Mouse (Mus musculus) retina, embryonic 14.5 days (tissue): ENCODE data around the gene Zfp868.
"Not testable (repeated sequence)": the region's sequence is repeated elsewhere in the genome, so short reads cannot be mapped to it uniquely, and the experiment has no call there.

Experiments used
- DNase-seq: peaks from one replicate; pipeline ENCODE4 v3.0.0-alpha.2; 2015; ENCODE audit warnings: low spot score

Gene Zfp868

DNA sequence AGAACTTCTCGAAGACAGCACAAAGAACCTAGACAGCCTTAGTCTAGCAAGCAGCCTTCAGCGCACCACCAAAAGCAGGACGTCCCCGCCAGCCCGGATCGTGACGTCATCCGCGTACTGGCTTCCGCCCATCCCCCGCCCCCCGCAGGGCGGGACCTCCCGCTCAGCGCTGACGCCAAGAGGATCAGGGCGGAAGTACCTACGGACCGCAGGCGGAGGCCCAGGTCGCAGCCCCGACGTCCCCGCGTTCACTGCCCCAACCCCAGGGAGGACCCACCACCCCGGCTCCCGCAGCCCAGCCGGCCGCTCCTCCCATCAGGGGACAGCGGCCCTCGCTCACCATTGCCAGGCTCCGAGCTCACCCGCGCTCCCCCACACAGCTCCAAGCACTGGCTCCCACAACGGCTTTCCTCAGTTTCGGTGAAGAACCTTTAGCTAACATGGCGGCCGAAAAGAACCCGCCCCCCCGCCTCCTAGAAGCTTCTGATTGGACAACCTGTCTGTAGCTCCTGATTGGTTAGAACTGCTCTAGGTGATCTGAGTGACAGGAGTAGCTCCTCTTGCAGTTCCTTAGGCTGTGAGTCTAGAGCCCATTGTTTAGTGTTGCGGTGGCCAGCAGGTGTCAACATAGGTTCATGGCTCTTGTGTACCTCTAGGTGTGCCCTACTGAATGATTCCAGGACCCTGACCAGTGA is at the start of gene Zfp868:
Gene Zfp868 (minus strand): TSS at position 454 of the 695 bp plus-strand sequence.
- peak; percentile 99 for DNase-seq

DNA sequence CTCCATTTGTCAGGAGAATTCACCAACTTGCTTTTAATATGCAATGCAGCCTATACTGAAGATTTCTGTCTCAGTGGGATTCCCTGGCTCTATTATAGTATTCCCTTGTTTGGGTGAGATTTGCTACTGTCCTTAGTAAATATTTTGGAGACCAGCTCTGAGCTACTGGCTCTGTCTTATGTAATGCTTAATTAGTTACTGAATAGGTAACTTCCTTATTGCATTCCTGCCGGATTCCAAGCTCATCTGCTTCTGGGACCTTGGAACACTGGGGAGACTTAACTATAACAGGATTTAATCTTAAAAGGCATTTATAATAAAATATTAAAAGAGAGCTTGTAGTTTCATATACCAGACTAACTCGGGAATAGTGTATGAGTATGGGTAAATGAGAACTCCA is 39.7 kb upstream of the Zfp868 start:
- DNase-seq: not testable (repeated sequence)

DNA sequence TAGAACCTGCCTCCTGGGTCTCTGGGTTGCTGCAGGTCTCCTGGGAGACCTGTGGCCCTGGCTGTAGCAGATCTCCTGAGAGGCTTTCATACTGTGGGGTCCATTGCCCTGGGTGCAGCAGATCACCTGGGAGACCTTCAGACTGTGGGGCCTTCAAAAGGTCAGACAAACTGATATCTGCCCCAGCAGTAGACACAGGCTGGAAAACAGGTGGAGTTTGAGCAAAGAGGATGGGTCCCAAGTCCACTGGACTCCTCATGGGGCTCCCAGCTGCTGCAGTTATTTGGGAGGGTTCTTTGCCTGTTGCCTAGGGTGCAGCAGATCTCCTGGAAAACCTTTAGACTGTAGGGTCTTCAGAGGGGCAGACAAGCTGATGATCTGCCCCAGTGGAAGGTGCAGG is 35.9 kb upstream of the Zfp868 start:
- DNase-seq: no peak

DNA sequence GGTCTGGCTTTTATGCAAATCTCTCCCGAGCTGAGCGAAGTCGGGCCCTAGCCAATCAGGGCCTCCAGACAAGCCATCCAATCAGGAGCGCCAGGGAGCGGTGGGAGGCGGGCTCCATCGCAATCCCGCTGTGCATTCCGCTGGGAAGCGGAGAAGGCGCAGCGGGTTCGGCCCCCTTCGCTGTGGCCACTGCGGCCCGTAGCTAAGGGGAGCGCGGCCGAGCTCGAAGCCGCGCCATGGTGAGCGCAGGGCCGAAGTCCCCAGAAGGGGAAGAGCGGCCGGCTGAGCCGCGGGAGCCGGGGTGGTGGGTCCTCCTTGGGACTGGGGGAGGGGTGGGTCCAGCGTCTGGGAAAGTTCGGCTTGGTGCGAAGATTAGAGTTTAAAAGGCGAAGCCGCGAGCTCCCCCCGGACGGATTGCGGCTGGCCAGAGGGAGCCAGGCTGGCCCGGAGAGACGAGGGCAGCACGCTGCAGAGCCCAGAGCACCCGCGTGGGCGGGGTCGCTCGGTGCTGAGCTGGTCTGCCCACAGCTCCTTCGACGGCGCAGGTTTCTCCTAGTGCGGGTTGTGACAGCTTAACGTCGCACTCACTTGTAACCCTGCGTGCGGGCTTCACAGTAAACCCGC is 29.1 kb upstream of the Zfp868 start, which contains the start of gene Zfp964:
Gene Zfp964 (plus strand): TSS at position 122 of the 624 bp plus-strand sequence.
- DNase-seq: peak; percentile 96

DNA sequence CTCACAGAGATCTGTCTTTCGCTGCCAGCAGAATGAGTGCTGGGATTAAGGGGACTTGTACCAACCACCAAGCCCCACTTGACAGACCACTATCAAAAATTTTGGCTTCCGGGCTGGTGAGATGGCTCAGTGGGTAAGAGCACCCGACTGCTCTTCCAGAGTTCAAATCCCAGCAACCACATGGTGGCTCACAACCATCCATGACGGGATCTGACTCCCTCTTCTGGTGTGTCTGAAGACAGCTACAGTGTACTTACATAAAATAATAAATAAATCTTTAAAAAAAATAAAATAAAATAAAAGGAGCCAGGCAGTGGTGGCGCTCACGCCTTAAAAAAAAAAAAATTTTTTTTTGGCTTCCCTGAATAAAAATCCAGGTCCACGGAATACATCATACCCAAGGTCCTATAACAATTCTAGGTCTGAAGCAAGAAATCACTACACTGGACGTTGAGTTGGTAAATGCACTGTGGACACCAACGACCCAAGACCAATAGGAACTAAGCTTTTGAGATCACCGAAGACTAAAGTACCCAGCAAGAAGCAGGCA is 28.5 kb upstream of the Zfp868 start:
- peak; percentile 16 for DNase-seq

DNA sequence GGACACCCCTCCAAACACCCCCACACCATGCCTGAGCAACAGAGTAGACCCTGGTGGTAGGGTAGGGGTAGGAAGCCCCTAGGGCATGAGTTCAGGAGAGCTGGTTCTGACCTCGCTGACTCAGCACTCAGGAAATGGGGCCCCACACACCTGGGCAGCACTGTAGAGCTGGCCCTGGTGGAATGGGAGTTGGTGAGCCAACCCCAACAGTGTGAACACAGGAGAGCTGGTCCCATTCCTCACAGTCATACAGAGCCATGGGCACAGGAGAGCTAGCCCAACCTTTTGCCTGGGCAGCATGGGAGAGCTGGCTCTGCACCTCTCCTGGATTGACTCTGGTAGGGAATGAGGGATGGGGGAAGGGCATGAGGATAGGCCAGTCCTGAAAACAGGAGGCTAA is 7.3 kb downstream of the Zfp868 start:
- no peak for DNase-seq

DNA sequence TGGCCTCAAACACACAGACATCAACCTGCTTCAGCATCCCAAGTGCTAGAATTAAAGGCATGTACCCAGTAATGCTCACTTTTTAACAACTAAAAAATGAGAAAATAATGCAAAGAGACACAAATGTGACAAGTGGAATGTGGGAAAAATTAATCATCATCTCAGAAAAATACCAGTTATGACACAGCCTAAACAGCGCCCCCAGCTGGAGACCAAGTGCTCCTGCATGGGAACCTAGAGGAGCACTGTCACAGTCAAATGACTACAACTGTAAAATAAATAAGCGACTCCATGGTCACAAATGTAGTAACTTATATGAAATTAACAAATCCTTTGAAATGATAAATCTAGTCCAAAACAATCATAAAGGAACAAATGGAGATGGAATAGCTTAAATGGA is 10.7 kb downstream of the Zfp868 start:
- no peak for DNase-seq

DNA sequence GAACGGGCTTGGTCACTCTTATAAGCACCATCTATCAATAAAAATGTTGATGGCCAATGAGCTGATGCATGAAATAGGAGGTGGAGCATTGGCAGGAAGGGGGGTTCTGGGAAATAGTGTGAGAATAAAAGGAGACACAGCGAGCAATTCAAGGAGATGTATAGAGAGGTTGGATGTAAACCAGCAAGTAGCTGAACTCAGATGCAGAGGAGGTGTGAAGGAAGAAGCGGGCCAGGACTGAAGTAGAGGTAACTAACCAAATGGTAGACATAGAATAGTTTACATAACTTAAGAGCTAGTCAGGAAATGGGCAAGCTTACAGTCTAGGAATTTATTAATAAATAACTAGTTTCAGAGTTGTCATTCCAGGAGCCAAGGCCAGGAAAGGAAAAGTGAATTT is 27.8 kb downstream of the Zfp868 start:
- DNase-seq: not testable (repeated sequence)

DNA sequence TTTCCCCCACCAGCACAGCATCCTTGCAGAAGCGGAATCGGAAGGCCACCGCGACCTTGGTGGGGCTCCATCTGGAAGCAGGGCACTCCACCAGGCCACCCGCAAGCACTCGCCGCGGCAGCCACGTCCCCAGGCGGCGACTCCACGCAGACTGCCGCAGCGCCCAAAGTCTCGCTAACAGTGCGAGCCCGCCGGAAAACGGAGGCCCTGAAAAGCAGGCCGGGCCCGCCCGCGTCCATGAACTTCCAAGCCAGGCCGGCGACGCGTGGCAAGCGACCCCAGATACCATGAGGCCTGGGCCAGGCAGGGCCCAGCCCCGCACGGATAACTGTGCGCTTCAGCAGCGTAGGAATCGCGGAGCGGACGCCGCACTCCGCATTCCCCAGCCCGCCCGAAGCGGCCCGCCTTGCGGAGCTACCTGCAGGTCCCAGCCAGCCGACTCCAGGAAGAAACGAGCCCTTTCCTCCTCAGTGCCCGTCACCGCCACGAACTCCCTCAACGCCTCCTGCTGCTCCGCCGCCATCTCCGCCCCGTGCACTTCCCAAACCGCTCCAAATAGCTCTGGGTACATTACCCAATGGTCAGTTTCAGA is 40.6 kb downstream of the Zfp868 start:
- peak; percentile 56 for DNase-seq

DNA sequence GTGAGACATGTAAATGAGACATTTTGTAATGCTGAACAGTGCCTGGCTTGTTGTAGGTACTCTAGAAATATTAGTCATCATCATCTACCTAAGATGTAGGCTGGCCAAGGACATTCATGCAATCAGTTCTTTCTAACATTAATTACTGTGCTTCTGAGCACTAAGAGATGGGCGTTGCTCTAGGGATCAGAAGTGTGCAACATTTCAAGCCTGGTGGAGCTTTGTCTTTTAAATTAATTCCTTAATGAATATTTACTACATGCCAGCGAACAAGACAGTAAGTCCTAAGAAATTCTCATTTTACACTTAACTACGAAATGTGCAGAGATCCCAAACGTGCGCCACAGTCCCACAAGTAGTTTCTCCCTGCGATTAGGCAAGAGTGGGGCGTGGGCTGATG is 41.1 kb downstream of the Zfp868 start:
- DNase-seq: not testable (repeated sequence)
